Mouse (Mus musculus) large intestine, adult 2 months (tissue): Measurements from ENCODE around the gene Gm20458. TPM values are rescaled to one million over a fixed set of nuclear protein-coding genes. Genes with fewer than 3 reads are reported as not detected.

ENCODE experiments used
- DNase-seq: peaks from one replicate; pipeline ENCODE4 v3.0.0-alpha.2; 2012; ENCODE audit warnings: low read depth, low spot score
- WGBS: fragments of 180-500 bp; shearing (Covaris S2); methylation state at CpG from one replicate; pipeline ENCODE4 v1.1.7; 2018; 5-methylcytosine and 5-hydroxymethylcytosine counted together
- polyA plus RNA-seq: library from polyadenylated mRNA; depleted of rRNA; stranded (reverse); fragments of >200 nt; gene quantifications from 2 replicates; pipeline ENCODE4 v1.2.3, GENCODE M21; 2012; rRNA removed

Gene Gm20458
- polyA plus RNA-seq = 25.6 and 40.2 TPM in 2 replicates

DNA sequence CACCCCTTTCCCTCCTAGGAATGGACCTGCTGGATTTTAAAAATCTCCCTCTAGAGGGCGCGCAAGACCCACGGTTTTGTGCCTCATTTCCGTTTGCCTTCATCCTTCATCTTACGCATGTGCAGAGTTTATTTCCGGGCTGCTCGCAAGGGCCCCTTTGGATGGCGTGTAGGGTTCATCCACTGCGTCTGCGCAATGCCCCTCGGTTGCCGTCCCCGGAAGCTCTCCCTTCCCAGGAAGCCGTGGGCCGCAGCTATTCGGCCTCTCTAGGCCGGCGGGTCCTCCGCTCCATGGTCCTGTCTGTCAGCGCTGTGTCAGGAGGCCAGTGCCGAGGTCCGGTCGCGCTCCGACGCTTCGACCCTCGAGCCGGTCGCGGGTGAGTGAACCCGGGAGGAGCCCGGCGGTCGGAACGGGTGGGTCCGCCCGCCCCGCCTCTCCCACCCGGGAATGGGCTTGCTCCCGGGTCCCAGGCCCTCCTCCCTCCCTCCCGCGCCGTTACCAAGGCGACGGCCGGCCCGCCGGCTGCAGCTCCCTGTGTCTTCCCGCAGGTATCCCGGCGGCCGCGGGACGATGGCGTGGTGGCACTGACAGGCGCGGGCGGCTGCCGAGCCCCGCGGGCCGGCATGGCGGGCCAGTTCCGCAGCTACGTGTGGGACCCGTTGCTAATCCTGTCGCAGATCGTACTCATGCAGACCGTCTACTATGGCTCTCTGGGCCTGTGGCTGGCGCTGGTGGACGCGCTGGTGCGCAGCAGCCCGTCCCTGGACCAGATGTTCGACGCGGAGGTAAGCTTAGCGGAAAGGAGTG, at the start of gene Gm20458:
Gm20458 (plus strand) TSS at position 223 of the 807 bp plus-strand sequence.
- DNase-seq = no peak
- under 1% methylated on average over 78 of the region's 79 CpGs for WGBS

DNA sequence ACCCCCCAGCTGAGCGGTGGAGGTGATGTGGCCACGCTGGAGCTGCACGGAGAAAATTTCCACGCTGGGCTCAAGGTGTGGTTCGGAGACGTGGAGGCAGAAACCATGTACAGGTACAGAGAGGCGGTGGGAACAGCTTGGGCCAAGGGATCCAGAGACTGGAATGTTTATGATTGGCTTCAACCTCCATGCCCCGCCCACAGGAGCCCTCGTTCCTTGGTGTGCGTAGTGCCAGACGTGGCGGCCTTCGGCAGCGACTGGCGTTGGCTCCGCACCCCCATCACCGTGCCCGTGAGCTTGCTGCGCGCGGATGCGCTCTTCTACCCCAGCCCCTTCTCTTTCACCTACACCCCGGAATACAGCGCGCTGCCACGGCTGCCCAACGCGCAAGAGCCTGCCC, 46.6 kb upstream of the Gm20458 start:
- DNase-seq = no peak
- 33% methylated on average over 28 of the region's 28 CpGs for WGBS

DNA sequence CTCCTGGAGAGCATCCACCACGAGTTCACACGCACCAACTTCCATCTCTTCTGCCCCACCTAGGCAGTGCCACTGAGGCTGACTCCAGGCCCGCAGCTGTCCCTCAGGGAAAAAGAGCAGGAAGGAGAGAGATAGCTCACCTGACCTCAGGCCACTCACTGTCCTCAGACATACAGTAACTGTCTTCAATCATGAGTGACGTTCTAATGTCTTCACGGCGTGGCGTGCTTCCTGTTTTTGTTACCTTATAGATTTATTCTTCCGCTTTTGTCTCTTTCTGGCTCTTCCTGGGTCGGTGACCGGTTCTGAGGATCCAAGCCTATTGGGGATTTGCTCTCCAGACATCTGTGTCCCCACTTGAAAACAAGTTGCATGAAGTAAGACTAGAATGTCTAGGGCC, 46.2 kb upstream of the Gm20458 start:
- 75% methylated on average over 10 of the region's 10 CpGs for WGBS
- no peak for DNase-seq

DNA sequence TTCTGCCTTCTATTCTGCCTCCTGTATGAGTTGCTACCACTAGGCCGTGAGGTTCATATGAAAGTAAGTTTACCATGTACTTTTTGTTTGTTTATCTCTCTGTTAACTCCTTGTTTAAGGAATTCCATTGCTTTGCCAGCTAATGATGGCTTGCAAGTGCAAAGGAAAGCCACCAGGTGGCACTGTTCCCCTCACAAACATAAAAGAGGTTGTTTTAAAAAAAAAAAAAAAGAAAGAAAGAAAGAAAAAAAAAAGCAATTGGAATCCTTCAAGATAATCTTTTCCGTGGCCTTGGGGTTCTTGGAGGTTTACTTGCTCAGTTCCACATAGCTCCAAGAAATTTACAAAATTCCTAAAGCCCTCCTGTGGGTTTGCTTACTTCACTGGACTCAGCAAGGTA, 43.6 kb upstream of the Gm20458 start:
- no peak for DNase-seq

DNA sequence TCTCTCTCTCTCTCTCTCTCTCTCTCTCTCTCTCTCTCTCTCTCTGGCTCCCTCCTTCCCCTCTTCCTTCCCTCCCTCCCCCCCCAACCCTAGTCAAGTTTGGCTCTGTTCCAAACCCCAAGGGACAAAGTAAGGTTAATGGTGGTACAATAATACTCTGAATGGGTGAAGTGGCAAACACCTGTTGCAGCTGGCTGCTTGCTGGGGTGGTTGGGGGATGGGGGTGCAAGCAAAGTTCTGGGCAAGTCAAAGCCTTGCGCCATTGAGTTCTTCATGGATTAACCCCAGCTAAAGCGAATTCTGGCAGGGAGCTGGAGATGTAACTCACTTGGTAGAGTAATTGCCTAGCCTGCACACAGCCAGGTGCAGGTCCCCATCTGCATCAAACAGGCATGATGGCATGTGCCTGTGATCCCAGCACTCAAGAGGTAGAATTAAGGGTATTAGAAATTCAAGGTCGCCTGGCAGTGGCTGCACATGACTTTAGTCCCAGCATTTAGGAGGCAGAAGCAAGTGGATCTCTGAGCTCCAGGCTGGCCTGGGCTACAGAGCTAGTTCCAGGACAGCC, 42.4 kb upstream of the Gm20458 start:
- DNase-seq = no peak
- 28% methylated on average over 3 of the region's 3 CpGs for WGBS

More for the DNA sequence above, 43.6 kb upstream of the Gm20458 start:
- under 1% methylated on average over 2 of the region's 2 CpGs for WGBS

DNA sequence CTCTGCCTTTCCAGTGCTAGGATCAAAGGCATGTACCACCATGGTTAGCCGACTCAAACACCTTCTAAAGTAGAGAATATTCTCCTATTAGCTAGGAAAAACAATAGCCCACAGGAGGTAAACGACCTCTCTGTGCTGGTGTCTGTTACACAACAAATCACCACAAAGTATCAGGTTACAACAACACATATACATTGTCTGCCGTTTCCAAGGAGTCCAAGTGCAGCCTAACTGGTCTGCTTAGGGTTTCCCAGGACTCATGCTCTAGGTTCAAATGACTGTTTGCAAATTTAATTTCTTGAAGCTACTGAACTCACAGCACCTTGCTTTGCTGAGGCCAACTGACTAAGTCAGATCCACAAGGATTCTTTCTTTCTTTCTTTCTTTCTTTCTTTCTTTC, 41.3 kb upstream of the Gm20458 start:
- 9% methylated on average over 3 of the region's 3 CpGs for WGBS
- DNase-seq = no peak

DNA sequence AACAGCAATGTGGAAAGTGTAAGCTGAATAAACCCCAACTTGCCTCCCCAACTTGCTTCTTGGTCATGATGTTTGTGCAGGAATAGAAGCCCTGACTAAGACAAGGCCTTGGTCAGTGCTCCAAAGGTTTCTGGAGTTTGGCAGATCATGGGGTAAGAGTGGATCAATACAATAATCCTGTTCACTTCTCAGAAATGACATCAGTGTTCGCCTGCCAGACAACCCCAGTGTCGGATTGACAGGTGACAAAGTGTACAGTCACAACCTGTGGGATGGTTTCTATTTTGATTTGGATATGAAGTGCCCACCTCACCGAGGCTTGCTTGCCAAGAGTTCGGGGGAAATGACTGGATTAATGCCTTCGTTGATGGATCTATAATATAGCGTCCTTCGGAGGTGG, 39.5 kb upstream of the Gm20458 start:
- 70% methylated on average over 7 of the region's 7 CpGs for WGBS
- DNase-seq = no peak

DNA sequence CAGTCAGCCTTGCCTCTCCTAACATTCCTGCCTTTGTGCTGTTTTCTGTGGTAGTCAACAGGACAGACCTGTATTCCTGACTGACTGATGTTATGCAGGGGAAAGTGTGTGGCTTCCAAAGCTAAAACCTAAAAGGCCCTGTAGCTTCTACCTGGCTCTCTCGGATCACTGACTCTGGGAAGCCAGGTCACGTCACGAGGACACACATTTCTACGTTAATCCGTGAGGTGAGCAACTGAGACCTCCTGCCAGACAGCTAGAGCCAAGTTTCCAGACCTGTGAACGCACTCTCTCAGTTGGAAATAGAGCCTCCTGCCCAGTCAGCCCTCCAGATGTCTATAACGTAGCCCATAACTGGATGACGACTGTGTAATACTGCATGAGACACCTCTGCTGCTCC, 38.8 kb upstream of the Gm20458 start:
- WGBS = 63% methylated on average over 8 of the region's 8 CpGs

DNA sequence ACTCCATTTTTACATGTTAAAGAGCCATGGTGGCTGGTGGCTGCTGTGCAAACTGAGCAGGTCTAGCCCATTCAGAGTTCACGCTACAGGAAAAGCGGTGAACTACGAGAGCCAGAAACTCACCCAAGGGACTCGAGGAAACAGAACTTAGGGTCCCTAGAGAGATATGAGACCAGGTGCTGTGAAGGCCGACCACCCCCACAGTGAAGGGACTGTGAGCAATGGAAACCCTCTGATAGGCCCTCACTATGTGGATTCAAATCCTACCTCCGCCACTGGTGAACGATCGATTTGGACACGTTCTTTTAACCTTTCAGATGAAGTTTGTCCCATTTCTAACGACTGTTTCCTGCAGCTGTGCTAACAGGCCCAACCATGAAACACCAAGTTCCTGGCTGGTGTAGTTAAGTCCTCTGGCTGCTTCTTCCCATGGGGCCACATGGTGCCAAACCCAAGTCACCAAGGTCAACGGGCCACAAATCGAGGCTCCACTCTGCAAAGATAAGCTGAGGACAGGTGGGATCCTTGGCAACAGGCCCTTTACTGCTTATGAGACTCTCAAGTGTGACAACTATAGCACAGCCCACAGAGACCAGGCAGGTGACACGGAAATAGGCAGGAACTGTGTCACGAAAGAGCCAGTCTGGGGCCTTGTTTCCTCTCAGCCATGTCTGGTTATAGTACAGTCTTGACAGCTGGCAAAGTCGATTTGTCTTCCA, 37.9 kb upstream of the Gm20458 start:
- DNase-seq = no peak
- WGBS = 32% methylated on average over 15 of the region's 15 CpGs

More for the DNA sequence above, 38.8 kb upstream of the Gm20458 start:
- DNase-seq = no peak

DNA sequence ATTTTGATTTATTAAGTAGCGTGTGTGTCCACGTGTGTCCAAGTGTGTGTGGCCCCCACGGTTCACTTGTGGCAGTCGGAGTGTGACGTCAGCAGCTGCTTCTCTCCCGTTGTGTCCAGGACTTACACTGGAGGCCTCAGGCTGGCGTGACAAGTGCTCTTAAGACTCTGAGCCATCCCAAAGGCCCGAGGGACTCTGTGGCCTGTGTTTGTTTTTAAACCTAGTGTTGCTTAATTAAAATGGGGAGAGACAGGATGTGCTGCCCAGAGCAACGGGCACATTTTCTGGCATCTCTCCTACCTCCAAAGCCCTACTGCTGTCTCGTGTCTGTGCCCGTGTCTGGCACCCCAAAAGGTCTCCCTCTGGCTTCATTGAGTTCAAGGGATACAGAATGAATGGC, 37.3 kb upstream of the Gm20458 start:
- DNase-seq = no peak
- 45% methylated on average over 11 of the region's 11 CpGs for WGBS

DNA sequence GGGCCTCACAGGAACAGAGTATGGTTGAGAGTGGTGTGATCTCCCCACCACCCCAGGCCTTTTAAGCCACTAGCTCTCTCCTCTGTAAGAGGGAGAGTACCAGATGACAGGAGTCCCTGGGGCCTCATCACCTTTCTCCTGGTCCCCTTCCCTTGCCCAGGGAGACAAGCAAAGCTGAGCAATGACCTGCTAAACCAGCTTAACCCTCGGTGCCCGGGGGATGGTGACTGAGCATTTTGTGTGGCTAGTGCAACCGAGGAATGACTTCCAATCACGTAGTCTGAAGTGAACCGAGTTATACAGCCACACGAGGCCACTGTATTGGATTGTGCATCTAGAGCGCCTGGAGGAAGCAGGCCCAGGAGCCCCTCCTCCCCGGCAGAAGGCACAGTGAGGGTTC, 36.4 kb upstream of the Gm20458 start:
- 92% methylated on average over 8 of the region's 8 CpGs for WGBS
- DNase-seq = no peak

DNA sequence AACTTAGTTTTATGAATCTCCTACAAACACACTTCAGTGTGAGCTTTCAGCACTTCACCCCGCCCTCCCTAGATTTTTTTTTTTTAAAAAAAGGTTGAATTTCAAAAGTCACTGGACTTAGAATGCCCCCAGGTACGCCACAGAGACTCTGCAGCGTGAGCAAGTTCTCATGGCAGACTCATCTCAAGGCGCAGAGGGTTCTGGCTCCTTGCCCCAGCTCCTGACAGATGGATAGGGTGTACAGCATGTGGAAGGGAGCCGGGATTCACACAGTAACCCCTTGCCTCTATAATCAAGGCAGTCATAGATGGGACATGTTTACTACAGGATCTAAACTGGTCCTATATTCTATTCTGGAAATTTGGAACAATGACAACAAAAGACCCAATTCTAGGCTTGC, 35.4 kb upstream of the Gm20458 start:
- 72% methylated on average over 5 of the region's 5 CpGs for WGBS
- no peak for DNase-seq

DNA sequence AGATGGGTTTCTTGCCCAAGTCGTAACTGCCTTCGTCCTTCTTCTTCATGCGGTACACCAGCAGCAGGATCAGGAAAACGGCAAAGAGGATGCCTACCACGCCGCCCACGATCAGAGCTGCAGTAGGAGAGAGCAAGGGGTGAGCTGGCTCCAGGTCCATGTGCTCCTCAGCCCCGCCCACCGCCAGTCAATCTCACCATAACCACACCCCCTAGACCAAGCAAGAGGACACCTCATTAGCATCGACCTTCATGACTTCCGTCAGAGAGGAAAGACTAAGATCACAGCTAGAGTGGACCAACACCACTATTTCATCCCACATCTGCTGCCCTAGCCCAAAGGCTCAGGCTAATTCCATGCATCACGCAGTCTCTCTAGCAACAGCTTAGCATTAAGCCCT, 34.6 kb upstream of the Gm20458 start:
- no peak for DNase-seq
- 31% methylated on average over 12 of the region's 12 CpGs for WGBS

DNA sequence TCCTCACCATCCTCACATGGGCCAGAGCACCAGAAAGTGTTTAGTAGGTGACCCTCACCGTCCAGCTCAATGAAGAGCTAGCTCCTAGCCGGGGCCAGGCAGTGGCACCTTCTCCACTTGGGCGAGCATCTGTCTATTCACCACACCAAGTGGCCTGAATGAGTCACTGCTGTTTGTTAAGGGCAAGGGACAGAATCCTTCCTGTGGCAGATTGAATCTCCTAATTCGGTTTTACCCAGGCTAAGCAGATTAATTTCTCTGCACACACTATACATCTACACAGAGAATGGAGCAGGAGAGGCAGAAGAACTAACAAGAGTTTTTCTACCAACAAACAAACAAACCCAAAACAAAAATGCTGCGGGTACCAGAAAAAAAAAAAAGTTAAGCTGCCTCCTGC, 33.8 kb upstream of the Gm20458 start:
- WGBS = 60% methylated on average over 5 of the region's 5 CpGs
- DNase-seq = no peak

DNA sequence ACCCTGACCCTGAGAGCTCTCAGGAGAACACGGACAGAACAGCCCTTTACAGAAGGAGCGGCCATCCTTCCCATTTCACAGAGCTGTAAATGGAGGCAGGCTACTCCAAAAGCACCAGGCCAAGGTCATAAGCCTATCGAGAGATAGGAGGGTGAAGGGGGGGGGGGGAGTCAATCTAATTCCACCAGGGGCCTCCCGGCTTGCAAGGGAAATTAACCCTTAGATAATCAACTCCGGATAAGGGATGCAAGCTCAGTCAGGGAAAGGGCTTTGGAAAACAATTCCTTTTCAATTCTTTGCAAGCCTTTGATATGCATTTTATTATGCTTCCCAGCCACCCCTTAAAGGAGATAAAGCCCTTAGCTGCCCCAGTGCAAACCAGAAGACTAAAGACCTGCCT, 32.3 kb upstream of the Gm20458 start:
- no peak for DNase-seq
- 44% methylated on average over 5 of the region's 5 CpGs for whole genome bisulfite sequencing

DNA sequence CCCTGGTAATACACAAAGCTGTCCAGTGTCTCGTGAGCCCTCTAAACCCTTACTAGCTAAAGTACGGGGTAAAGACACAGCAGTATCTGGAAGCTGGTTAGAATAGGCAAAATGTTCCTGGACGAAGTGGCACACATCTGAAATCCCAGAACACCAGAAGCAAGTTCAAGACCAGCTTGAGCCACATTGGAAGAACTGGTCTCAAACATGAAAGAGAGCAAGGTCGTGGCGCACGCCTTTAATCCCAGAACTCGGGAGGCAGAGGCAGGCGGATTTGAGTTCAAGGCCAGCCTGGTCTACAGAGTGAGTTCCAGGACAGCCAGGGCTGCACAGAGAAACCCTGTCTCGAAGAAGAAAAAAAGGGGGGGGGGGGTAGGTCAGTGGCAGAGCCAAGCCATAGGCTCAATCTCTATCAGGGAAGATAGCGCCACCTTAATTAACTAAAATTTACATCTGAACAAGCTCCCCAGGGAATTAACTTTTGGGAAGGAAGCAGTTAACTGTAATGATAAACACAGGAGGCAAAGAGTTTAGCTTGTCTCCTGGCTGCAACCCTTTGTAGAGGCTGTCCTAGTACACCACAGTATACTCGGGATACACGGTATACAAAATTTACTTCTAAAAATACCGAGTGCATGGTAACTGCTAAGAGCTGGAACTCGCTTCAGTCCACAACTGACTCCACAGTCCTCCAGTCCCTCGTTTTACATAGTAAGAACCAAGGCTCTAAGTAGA, 30.7 kb upstream of the Gm20458 start:
- DNase-seq = no peak
- 60% methylated on average over 15 of the region's 15 CpGs for WGBS

DNA sequence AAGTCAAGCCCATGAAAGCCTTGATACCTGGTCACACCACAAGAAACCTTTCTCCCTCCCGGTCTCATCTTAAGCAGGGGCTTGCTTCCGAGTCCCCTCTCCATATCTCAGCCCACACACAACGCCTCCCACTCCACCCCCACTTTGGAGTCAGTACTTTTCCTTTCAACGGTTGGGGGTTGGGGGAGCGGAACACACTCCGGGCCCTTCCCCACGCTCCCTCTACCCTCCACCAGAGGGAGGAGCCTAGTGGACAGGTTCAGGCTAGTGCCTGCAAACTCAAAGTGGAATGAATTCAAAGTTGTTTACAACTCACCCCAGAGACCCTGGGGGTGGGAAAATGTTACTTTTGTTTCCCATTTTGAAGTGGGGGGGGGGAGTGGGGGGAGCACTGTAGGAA, 30.1 kb upstream of the Gm20458 start:
- DNase-seq = no peak
- WGBS = 33% methylated on average over 7 of the region's 7 CpGs

DNA sequence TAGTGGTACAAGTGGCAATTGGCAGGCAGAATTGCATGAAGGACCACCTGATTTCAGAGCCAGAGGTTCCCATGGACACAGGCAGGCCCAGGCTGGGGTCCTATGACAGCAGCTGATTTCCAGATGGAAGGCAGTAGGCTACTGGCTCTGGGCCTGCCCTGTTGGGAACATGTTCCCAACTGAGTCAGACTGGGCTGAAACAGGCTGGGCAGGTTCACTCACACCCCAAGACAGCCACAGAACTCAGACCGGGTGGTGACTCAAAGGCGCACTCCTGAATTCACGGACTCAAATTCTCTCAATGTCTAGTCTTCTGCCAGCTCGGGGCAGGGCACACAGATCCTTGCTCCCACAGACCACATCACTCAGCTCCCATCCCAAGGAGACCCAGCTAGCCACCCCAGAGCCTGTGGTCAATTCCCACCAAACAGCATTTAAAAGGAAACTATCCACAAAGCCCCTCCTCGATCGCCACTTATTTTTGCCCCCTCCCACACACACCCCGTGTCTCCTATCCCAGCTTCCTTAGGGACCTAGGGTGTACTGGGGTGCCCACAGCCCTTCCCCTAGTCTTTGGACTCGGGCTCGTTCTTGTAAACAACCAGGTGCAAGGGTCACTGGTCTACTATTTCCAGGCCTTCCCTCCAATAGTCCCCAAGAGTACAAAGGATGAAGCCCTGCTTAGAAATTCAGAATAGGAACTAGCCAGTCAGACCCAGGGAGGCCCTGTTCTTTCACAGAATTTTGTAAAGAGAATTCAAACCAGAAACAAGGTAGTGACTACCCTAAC, 28.9 kb upstream of the Gm20458 start:
- 20% methylated on average over 9 of the region's 9 CpGs for WGBS

DNA sequence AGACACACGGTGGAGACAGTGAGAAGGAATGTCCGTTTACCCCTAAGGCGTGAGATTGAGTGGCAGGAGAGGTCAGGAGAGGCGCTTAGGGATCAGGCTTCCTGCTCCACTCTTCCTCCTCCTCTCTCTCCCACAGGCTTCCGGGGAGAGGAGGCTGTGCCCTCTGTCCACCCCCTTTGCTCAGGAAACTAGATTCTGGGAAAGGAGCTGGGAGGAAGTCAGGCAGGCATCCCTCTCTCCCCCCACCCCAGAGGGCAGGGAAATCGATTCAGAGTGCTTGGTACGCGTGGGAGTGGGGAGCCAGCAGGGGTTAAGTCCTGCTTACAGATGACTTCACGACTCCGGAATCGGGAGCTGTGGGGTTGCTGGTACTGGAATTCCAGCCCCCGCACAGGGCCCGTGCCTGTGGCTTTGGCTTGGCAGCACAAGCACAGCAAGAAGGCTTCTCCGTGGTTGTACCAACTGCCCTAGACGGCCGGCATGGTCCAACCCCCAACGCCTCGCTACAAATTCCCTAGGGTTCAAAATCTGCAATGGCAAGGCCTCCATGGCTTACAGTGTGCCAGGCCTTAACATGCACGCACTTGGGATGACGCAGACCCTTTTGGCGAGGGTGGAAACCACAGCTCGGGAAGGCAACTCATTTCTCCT, 28.1 kb upstream of the Gm20458 start:
- WGBS = 11% methylated on average over 22 of the region's 22 CpGs
- DNase-seq = no peak

More for the DNA sequence above, 28.9 kb upstream of the Gm20458 start:
- no peak for DNase-seq
